Mouse (Mus musculus) kidney, adult 18-20 months (tissue): ENCODE measurements around the gene Lrp5.
A peak's percentile ranks its signal among the peaks of the same experiment; 100 is the strongest.

Experiments used
- DNase-seq: peaks from one replicate; pipeline ENCODE4 v3.0.0; 2021

Lrp5 gene

GRCm38 (mm10) chr19:3609826-3610225 is 76.5 kb downstream of the Lrp5 start:
- DNase-seq: no peak

GRCm38 (mm10) chr19:3594316-3594715 is 92.0 kb downstream of the Lrp5 start:
- no peak for DNase-seq

- DNase-seq: no peak
Measured at GRCm38 (mm10) chr19:3593379-3594055, 92.8 kb downstream of the Lrp5 start.

- DNase-seq: no peak
Measured at GRCm38 (mm10) chr19:3589968-3590367, 96.4 kb downstream of the Lrp5 start.

- DNase-seq: no peak
Measured at GRCm38 (mm10) chr19:3589547-3589946, 96.8 kb downstream of the Lrp5 start.

- DNase-seq: peak; percentile 50
Measured at GRCm38 (mm10) chr19:3587729-3588128, 98.6 kb downstream of the Lrp5 start.

- DNase-seq: peak; percentile 67
Measured at GRCm38 (mm10) chr19:3586540-3586939, 99.8 kb downstream of the Lrp5 start.

GRCm38 (mm10) chr19:3586026-3586425 is 100.3 kb downstream of the Lrp5 start:
- no peak for DNase-seq

- DNase-seq: peak; percentile 74
Measured at GRCm38 (mm10) chr19:3581326-3581725, 105.0 kb downstream of the Lrp5 start.

GRCm38 (mm10) chr19:3577911-3578290 is 108.5 kb downstream of the Lrp5 start:
- no peak for DNase-seq

GRCm38 (mm10) chr19:3577265-3577910 is 109.0 kb downstream of the Lrp5 start:
- DNase-seq: no peak

- DNase-seq: no peak
Measured at GRCm38 (mm10) chr19:3576451-3577264, 109.7 kb downstream of the Lrp5 start.

- DNase-seq: peak; percentile 99
Measured at GRCm38 (mm10) chr19:3575632-3576384, 110.6 kb downstream of the Lrp5 start, which contains the start of gene Ppp6r3. Gene Ppp6r3 (minus strand): TSS chr19:3575749.

GRCm38 (mm10) chr19:3575276-3575631 is 111.1 kb downstream of the Lrp5 start:
- peak; percentile 96 for DNase-seq

- DNase-seq: no peak
Measured at GRCm38 (mm10) chr19:3574593-3575094, 111.7 kb downstream of the Lrp5 start.

GRCm38 (mm10) chr19:3564309-3564708 is 122.1 kb downstream of the Lrp5 start:
- no peak for DNase-seq

- DNase-seq: no peak
Measured at GRCm38 (mm10) chr19:3562752-3563151, 123.6 kb downstream of the Lrp5 start.

- DNase-seq: no peak
Measured at GRCm38 (mm10) chr19:3562298-3562697, 124.1 kb downstream of the Lrp5 start.

- DNase-seq: no peak
Measured at GRCm38 (mm10) chr19:3556169-3556827, 130.1 kb downstream of the Lrp5 start.

GRCm38 (mm10) chr19:3554785-3555184 is 131.6 kb downstream of the Lrp5 start:
- no peak for DNase-seq

GRCm38 (mm10) chr19:3551573-3552159 is 134.7 kb downstream of the Lrp5 start:
- DNase-seq: peak; percentile 62

- no peak for DNase-seq
Measured at GRCm38 (mm10) chr19:3550101-3550500, 136.3 kb downstream of the Lrp5 start.
